Mouse (Mus musculus) hindbrain, embryonic 11.5 days (tissue): ENCODE data around the gene Gadd45a. TPM values are rescaled to one million over a fixed set of nuclear protein-coding genes. Genes with fewer than 3 reads are reported as not detected.

Source experiments
- ATAC-seq: fragments of 200-750 bp; cut with Nextera tagmentation; 2 replicates; pipeline ENCODE4 v1.8.0; 2017; ENCODE audit warnings: mild to moderate bottlenecking, moderate TSS enrichment, moderate library complexity; ENCODE audit not compliant: low FRiP score
- DNase-seq: peaks from one replicate; pipeline ENCODE4 v3.0.0-alpha.2; 2015; ENCODE audit warnings: low spot score
- H3K27ac ChIP-seq: fragments of 300-500 bp; sonication (generic); 2 replicates; pipeline ENCODE4 v1.5.1; 2014; ENCODE audit warnings: mild to moderate bottlenecking, low read depth, low read length
- H3K27me3 ChIP-seq: fragments of 300-500 bp; sonication (generic); 2 replicates; pipeline ENCODE4 v1.6.1; 2014; ENCODE audit warnings: mild to moderate bottlenecking, low read length, moderate library complexity, mixed read lengths; ENCODE audit not compliant: control insufficient read depth, insufficient read depth
- H3K36me3 ChIP-seq: fragments of 300-500 bp; sonication (generic); 2 replicates; pipeline ENCODE4 v1.6.1; 2014; ENCODE audit warnings: mild to moderate bottlenecking, low read length, moderate library complexity, mixed read lengths; ENCODE audit not compliant: control insufficient read depth, insufficient read depth
- H3K4me1 ChIP-seq: fragments of 300-500 bp; sonication (generic); replicated peaks from 2 replicates; pipeline ENCODE4 v1.6.1; 2014; ENCODE audit warnings: low read length, mixed read lengths; ENCODE audit not compliant: control insufficient read depth, insufficient read depth
- H3K4me2 ChIP-seq: fragments of 300-500 bp; sonication (generic); replicated peaks from 2 replicates; pipeline ENCODE4 v1.6.1; 2014; ENCODE audit warnings: mild to moderate bottlenecking, low read depth, low read length
- H3K4me3 ChIP-seq: fragments of 300-500 bp; sonication (generic); 2 replicates; pipeline ENCODE4 v1.5.1; 2014; ENCODE audit warnings: low read depth, low read length
- H3K9ac ChIP-seq: fragments of 300-500 bp; sonication (generic); 2 replicates; pipeline ENCODE4 v1.6.1; 2014; ENCODE audit warnings: low read depth, low read length
- H3K9me3 ChIP-seq: fragments of 300-500 bp; sonication (generic); 2 replicates; pipeline ENCODE4 v1.6.1; 2016; ENCODE audit warnings: low read length; ENCODE audit not compliant: control insufficient read depth
- WGBS: fragments of 180-500 bp; shearing (Covaris S2); extraction: QIAGEN DNeasy Blood & Tissue Kit; methylation state at CpG from one replicate; pipeline ENCODE4 v1.1.7; 2014; 5-methylcytosine and 5-hydroxymethylcytosine counted together
- polyA plus RNA-seq: library from polyadenylated mRNA; unstranded; fragments of >200 nt; fragmentation: Nextera tagmentation; extraction: Ambion mirVana; gene quantifications from 2 replicates; pipeline ENCODE4 v1.2.1, GENCODE M21; 2014

The Gadd45a gene
- polyA plus RNA-seq, 1 experiment from 2014 or later, result 17.7 TPM

- H3K9ac ChIP-seq, result no peak overlapping the region
- H3K4me3 ChIP-seq, result no peak overlapping the region
- WGBS, result 97% methylated on average over 4 of the region's 4 CpGs
- no peak for ATAC-seq
- H3K36me3 ChIP-seq, result no peaks in the 10 kb centered on the region
- no peaks in the 10 kb centered on the region for H3K4me1 ChIP-seq
- H3K4me2 ChIP-seq, result no peak overlapping the region
- DNase-seq, result no peak
- H3K27ac ChIP-seq, result no peak overlapping the region
- no peaks in the 10 kb centered on the region for H3K9me3 ChIP-seq
- H3K27me3 ChIP-seq, result no peaks in the 10 kb centered on the region
Measured at GRCm38 (mm10) chr6:67073446-67073845, 36.2 kb upstream of the Gadd45a start.

DNA sequence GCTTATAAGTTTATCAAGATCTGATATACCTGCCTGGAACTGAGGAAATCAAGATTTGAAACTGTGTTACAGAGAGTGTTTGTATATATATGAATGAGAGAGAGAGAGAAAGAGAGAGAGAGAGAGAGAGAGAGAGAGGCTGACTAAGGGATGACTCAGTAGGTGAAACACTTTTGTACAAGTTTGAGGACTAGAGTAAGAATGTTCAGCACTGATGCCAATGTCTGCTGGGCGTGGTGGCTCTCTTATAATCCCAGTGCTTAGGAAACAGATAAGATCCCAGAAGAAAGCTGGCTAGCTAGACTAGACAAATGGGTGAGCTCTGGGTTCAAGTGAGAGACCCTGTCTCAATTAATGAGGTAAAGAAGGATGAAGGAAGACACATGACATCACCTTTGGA lies 34.4 kb upstream of the Gadd45a start:
- H3K9ac ChIP-seq, result no peak overlapping the region
- H3K36me3 ChIP-seq, result no peaks in the 10 kb centered on the region
- H3K4me1 ChIP-seq, result no peaks in the 10 kb centered on the region
- no peaks in the 10 kb centered on the region for H3K27me3 ChIP-seq
- WGBS, result 89% methylated on average over 1 of the region's 1 CpGs
- H3K4me2 ChIP-seq, result no peak overlapping the region
- ATAC-seq, result no peak
- no peak overlapping the region for H3K27ac ChIP-seq
- no peak for DNase-seq
- H3K4me3 ChIP-seq, result no peak overlapping the region
- H3K9me3 ChIP-seq, result no peaks in the 10 kb centered on the region

GRCm38 (mm10) chr6:67069800-67070315 lies 32.6 kb upstream of the Gadd45a start:
- 71% methylated on average over 9 of the region's 9 CpGs for WGBS
- Histone ChIP-seq H3K9ac (no peak overlapping the region), H3K4me2 (no peak overlapping the region), H3K36me3 (no peaks in the 10 kb centered on the region), H3K9me3 (no peaks in the 10 kb centered on the region), H3K27ac (no peak overlapping the region), H3K4me3 (no peak overlapping the region), H3K4me1 (no peaks in the 10 kb centered on the region), H3K27me3 (no peaks in the 10 kb centered on the region)
- ATAC-seq (no peak), DNase-seq (no peak)

DNA sequence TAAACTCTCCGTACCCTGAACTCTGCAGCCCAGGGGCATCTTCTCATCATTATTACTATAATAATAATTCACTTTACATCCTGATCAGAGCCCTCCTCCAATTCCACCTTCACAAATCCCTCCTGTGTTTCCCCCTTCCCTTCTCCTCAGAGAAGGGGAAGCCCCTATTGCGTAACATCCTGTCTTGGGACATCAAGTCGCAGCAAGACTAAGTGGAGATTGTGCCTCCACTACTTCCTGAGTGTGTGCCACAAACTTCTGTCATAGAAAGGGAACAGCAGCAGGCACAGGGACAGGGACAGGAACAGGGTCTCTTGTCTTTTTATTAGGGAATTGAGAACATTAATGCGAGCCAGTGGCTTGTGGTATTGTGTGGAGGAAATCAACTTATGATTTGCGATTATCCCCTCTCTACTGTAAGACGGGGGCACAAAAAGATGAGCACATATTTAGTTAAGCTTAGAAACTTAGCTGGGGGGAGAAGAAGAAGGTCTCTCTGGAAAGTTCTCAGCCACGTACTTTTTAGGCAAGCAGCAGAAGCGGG lies 32.0 kb upstream of the Gadd45a start:
- 84% methylated on average over 8 of the region's 8 CpGs for WGBS
- H3K4me2 ChIP-seq, result no peak overlapping the region
- no peaks in the 10 kb centered on the region for H3K27me3 ChIP-seq
- no peaks in the 10 kb centered on the region for H3K36me3 ChIP-seq
- no peak overlapping the region for H3K9ac ChIP-seq
- H3K9me3 ChIP-seq, result no peaks in the 10 kb centered on the region
- ATAC-seq (no peak), DNase-seq (no peak)
- H3K4me3 ChIP-seq, result no peak overlapping the region
- H3K27ac ChIP-seq, result no peak overlapping the region
- no peaks in the 10 kb centered on the region for H3K4me1 ChIP-seq

GRCm38 (mm10) chr6:67060057-67060456 lies 22.8 kb upstream of the Gadd45a start:
- H3K9ac ChIP-seq, result no peak overlapping the region
- 90% methylated on average over 5 of the region's 5 CpGs for WGBS
- no peak for ATAC-seq
- no peak overlapping the region for H3K27ac ChIP-seq
- no peak overlapping the region for H3K4me3 ChIP-seq
- H3K36me3 ChIP-seq, result no peaks in the 10 kb centered on the region
- no peak overlapping the region for H3K4me2 ChIP-seq
- H3K4me1 ChIP-seq, result no peaks in the 10 kb centered on the region
- no peaks in the 10 kb centered on the region for H3K9me3 ChIP-seq
- no peaks in the 10 kb centered on the region for H3K27me3 ChIP-seq
- DNase-seq, result no peak

- Histone ChIP-seq H3K4me3 (no peak overlapping the region), H3K27ac (no peak overlapping the region), H3K9ac (no peak overlapping the region), H3K4me2 (no peak overlapping the region), H3K27me3 (no peaks in the 10 kb centered on the region), H3K36me3 (no peaks in the 10 kb centered on the region), H3K9me3 (no peaks in the 10 kb centered on the region), H3K4me1 (no peaks in the 10 kb centered on the region)
- 92% methylated on average over 7 of the region's 7 CpGs for WGBS
- ATAC-seq (no peak), DNase-seq (no peak)
Measured at GRCm38 (mm10) chr6:67057991-67058696, 20.9 kb upstream of the Gadd45a start.

DNA sequence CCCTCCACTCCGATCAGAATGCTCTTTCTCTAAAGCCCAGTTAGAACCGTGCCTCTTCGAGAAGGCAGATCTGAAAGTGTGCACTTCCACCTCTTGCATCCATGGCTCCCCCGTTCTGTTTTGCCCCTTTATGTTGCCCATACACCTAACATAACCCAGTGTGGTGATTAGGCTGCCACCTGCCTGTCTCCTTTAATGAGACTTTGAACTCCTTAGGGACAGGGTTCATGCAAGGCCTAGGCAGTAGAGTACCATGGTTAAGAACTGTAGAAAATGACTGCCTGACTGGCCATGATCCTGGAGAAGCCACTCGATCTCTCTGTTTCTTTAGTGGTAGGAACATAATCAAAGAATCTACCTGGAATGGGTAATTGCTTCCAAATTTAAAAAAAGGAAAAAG lies 20.3 kb upstream of the Gadd45a start:
- 91% methylated on average over 5 of the region's 5 CpGs for WGBS

GRCm38 (mm10) chr6:67056889-67057564 lies 19.8 kb upstream of the Gadd45a start:
- no peaks in the 10 kb centered on the region for H3K36me3 ChIP-seq
- H3K4me1 ChIP-seq, result no peaks in the 10 kb centered on the region
- 85% methylated on average over 3 of the region's 3 CpGs for WGBS
- H3K27me3 ChIP-seq, result no peaks in the 10 kb centered on the region
- H3K9ac ChIP-seq, result no peak overlapping the region
- DNase-seq (no peak), ATAC-seq (no peak)
- no peaks in the 10 kb centered on the region for H3K9me3 ChIP-seq
- no peak overlapping the region for H3K4me3 ChIP-seq
- H3K4me2 ChIP-seq, result no peak overlapping the region
- no peak overlapping the region for H3K27ac ChIP-seq

More for the DNA sequence above, 20.3 kb upstream of the Gadd45a start:
- DNase-seq, result no peak
- Histone ChIP-seq H3K9ac (no peak overlapping the region), H3K9me3 (no peaks in the 10 kb centered on the region), H3K36me3 (no peaks in the 10 kb centered on the region), H3K4me3 (no peak overlapping the region), H3K27me3 (no peaks in the 10 kb centered on the region), H3K27ac (no peak overlapping the region), H3K4me1 (no peaks in the 10 kb centered on the region), H3K4me2 (no peak overlapping the region)
- no peak for ATAC-seq
